Mouse (Mus musculus): ENCODE measurements around the gene Myo1f. TPM values are rescaled to one million over a fixed set of nuclear protein-coding genes. Genes with fewer than 3 reads are reported as not detected.

The Myo1f gene
- total and polyA plus RNA-seq, 3 experiments: 13.6 to 27.5 (median 19.5) TPM

- peaks cover 7 to 26% of the 10 kb centered on the region in 2 experiments for H3K36me3 ChIP-seq (replicated peaks in 1 of 2; ENCODE audit: control insufficient read depth in 1 of 2, insufficient read depth in 1 of 2, low read length in 1 of 2)
- peak within 1 kb of the TSS; percentile 85 for H3K4me2 ChIP-seq (ENCODE audit: insufficient read depth, low read depth, poor library complexity, severe bottlenecking)
- H3K9ac ChIP-seq (ENCODE audit: insufficient read depth, low read depth): peak within 1 kb of the TSS; percentile 66
- dilution Hi-C loops (cut with MboI; ENCODE audit: extremely low pct_ligation_motif_present, extremely low pct_unique_long_range_greater_than_20kb, low sequenced_read_pairs) (no loop called here), in situ Hi-C loops (cut with MboI; ENCODE audit: low pct_ligation_motif_present, low pct_unique_long_range_greater_than_20kb, low sequenced_read_pairs) (no loop called here)
- H3K4me1 ChIP-seq (ENCODE audit: control insufficient read depth in 1 of 2, insufficient read depth in 2 of 2): peaks cover 11 to 24% of the 10 kb centered on the region in 2 experiments
- TF ChIP-seq MAZ (IDR thresholded peaks at IDR 0.05; ENCODE audit: low read depth, low read length): no peak; the same call in 1 of the 2 replicates
- no peak for TF ChIP-seq RAD21 (IDR thresholded peaks at IDR 0.05; ENCODE audit: low read depth, low read length)
- peak; percentile 45 for TF ChIP-seq BHLHE40 (IDR thresholded peaks at IDR 0.05; ENCODE audit: low read depth, low read length)
- TF ChIP-seq IRF4 (IDR thresholded peaks at IDR 0.05; ENCODE audit: low read depth, low read length): peak; percentile 46; the same call in 1 of the 2 replicates
- 0 out of 2 replicates have a peak, but pooled peaks have one; percentile 49 for TF ChIP-seq UBTF (IDR thresholded peaks at IDR 0.05; ENCODE audit: low read depth, low read length)
- TF ChIP-seq SIN3A (IDR thresholded peaks at IDR 0.05; ENCODE audit: low read length): peak; percentile 7; the same call in 1 of the 2 replicates
- TF ChIP-seq RCOR1 (conservative IDR thresholded peaks at IDR 0.05; ENCODE audit: low read depth, low read length): no peak
- TF ChIP-seq CHD1 (IDR thresholded peaks at IDR 0.05; ENCODE audit: low read depth, low read length): no peak
- no peak for TF ChIP-seq SMC3 (IDR thresholded peaks at IDR 0.05; ENCODE audit: low read depth, low read length)
- no peak; the same call in 1 of the 2 replicates for TF ChIP-seq CHD2 (IDR thresholded peaks at IDR 0.05; ENCODE audit: low read length)
- no peak for TF ChIP-seq TBP (conservative IDR thresholded peaks at IDR 0.05; ENCODE audit: low read depth, low read length)
- TF ChIP-seq HCFC1 (IDR thresholded peaks at IDR 0.05; ENCODE audit: low read depth, low read length): peak; percentile 55
- no peak for TF ChIP-seq MYC (IDR thresholded peaks at IDR 0.05; ENCODE audit: low read depth, low read length)
- 0 out of 2 replicates have a peak, but pooled peaks have one; percentile 36 for TF ChIP-seq NRF1 (IDR thresholded peaks at IDR 0.05; ENCODE audit: low read depth, low read length)
- no peak for TF ChIP-seq USF2 (conservative IDR thresholded peaks at IDR 0.05; ENCODE audit: low read depth, low read length)
- no peak for TF ChIP-seq CTCF (conservative IDR thresholded peaks at IDR 0.05 in 1 of 2, IDR thresholded peaks at IDR 0.05 in 1 of 2; ENCODE audit: low read depth in 2 of 2, low read length in 2 of 2)
- no peak for TF ChIP-seq POLR2AphosphoS2 (IDR thresholded peaks at IDR 0.05; ENCODE audit: low read depth, low read length)
- TF ChIP-seq KAT2A (IDR thresholded peaks at IDR 0.05; ENCODE audit: insufficient replicate concordance, low read length): no peak
- no peak for TF ChIP-seq MAX (IDR thresholded peaks at IDR 0.05; ENCODE audit: low read length)
- peak; percentile 64 for TF ChIP-seq NELFE (IDR thresholded peaks at IDR 0.05; ENCODE audit: low read depth, low read length)
- no peak for TF ChIP-seq ZC3H11A (IDR thresholded peaks at IDR 0.05; ENCODE audit: low read depth, low read length)
- peak; percentile 43; the same call in 1 of the 2 replicates for TF ChIP-seq TCF12 (IDR thresholded peaks at IDR 0.05; ENCODE audit: low read depth, low read length)
- TF ChIP-seq PAX5 (IDR thresholded peaks at IDR 0.05; ENCODE audit: low read length): no peak
- TF ChIP-seq E2F4 (IDR thresholded peaks at IDR 0.05; ENCODE audit: insufficient replicate concordance, low read depth, low read length): no peak
- TF ChIP-seq ZNF384 (IDR thresholded peaks at IDR 0.05; ENCODE audit: low read depth, low read length): peak; percentile 98
- peak; percentile 74 for TF ChIP-seq POLR2A (IDR thresholded peaks at IDR 0.05; ENCODE audit: low read depth, low read length)
- no peak for TF ChIP-seq USF1 (IDR thresholded peaks at IDR 0.05; ENCODE audit: low read depth, low read length)
- no peak; the same call in 1 of the 2 replicates for TF ChIP-seq ZKSCAN1 (IDR thresholded peaks at IDR 0.05; ENCODE audit: borderline replicate concordance, low read depth, low read length)
- no peak for TF ChIP-seq MAFK (IDR thresholded peaks at IDR 0.05; ENCODE audit: insufficient replicate concordance, low read length)
- TF ChIP-seq MEF2A (IDR thresholded peaks at IDR 0.05; ENCODE audit: borderline replicate concordance, low read depth, low read length): no peak
- peak; percentile 18; the same call in 1 of the 2 replicates for TF ChIP-seq MXI1 (IDR thresholded peaks at IDR 0.05; ENCODE audit: low read depth, low read length)
- no peak for TF ChIP-seq EP300 (IDR thresholded peaks at IDR 0.05; ENCODE audit: low read length)
- TF ChIP-seq ZMIZ1 (IDR thresholded peaks at IDR 0.05; ENCODE audit: low read depth, low read length): no peak
- no peak for TF ChIP-seq JUND (conservative IDR thresholded peaks at IDR 0.05; ENCODE audit: low read depth, low read length)
- TF ChIP-seq ETS1 (conservative IDR thresholded peaks at IDR 0.05; ENCODE audit: low read depth, low read length): no peak
- TF ChIP-seq ELF1 (IDR thresholded peaks at IDR 0.05; ENCODE audit: low read depth, low read length): peak; percentile 75
- TF ChIP-seq GABPA (IDR thresholded peaks at IDR 0.05; ENCODE audit: insufficient replicate concordance, low read depth, low read length): no peak
- TF ChIP-seq JUN (IDR thresholded peaks at IDR 0.05; ENCODE audit: insufficient read depth, low read depth, low read length): no peak
- no peak within 1 kb of the TSS for H3K27ac ChIP-seq (ENCODE audit: insufficient read depth, low read depth)
- no peaks in the 10 kb centered on the region for H3K27me3 ChIP-seq (replicated peaks)
- H3K4me3 ChIP-seq (replicated peaks in 1 of 3; ENCODE audit: low read depth in 2 of 3, low read length in 2 of 3, poor library complexity in 1 of 3): peak within 1 kb of the TSS; percentile 80 to 93 (median 88)
- H3K79me2 ChIP-seq (replicated peaks; ENCODE audit: control insufficient read depth, extremely low read depth, insufficient read depth, poor library complexity, severe bottlenecking): no peaks in the 10 kb centered on the region
- no peaks in the 10 kb centered on the region for H3K9me3 ChIP-seq (replicated peaks; ENCODE audit: low read length)
- DNase-seq (ENCODE audit: extremely low read depth): peak; percentile 76
Measured at GRCm38 (mm10) chr17:33523918-33524755, 31.4 kb upstream of the Myo1f start, which contains the start of gene Adamts10. Adamts10 (plus strand) TSS chr17:33524204.

All from CH12.LX (cell line).